Mouse (Mus musculus): Measurements from ENCODE around the gene Ddx39b. TPM values are rescaled to one million over a fixed set of nuclear protein-coding genes. Genes with fewer than 3 reads are reported as not detected.
A peak's percentile ranks its signal among the peaks of the same experiment; 100 is the strongest.

Ddx39b gene
- total and polyA plus RNA-seq, 3 experiments: 208 to 411 (median 242) TPM

- Histone ChIP-seq H3K27ac (ENCODE audit: insufficient read depth, low read depth) (peak overlapping the region; percentile 95), H3K9me3 (replicated peaks; ENCODE audit: low read length) (no peaks in the 10 kb centered on the region), H3K4me3 (replicated peaks in 1 of 3; ENCODE audit: low read depth in 2 of 3, low read length in 2 of 3, poor library complexity in 1 of 3) (peak overlapping the region; percentile 67 to 100 (median 86)), H3K4me2 (ENCODE audit: insufficient read depth, low read depth, poor library complexity, severe bottlenecking) (peak overlapping the region; percentile 57; the same call in 1 of the 2 replicates), H3K27me3 (replicated peaks) (no peaks in the 10 kb centered on the region), H3K9ac (ENCODE audit: insufficient read depth, low read depth) (peak overlapping the region; percentile 99), H3K4me1 (ENCODE audit: control insufficient read depth in 1 of 2, insufficient read depth in 2 of 2) (peaks cover 14 to 51% of the 10 kb centered on the region in 2 experiments), H3K79me2 (replicated peaks; ENCODE audit: control insufficient read depth, extremely low read depth, insufficient read depth, poor library complexity, severe bottlenecking) (peaks cover 29% of the 10 kb centered on the region), H3K36me3 (replicated peaks in 1 of 2; ENCODE audit: control insufficient read depth in 1 of 2, insufficient read depth in 1 of 2, low read length in 1 of 2) (peaks cover 11 to 42% of the 10 kb centered on the region in 2 experiments)
- in situ Hi-C loops (cut with MboI; ENCODE audit: low pct_ligation_motif_present, low pct_unique_long_range_greater_than_20kb, low sequenced_read_pairs): loop anchor here (5.0 to 10.0 kb wide), 3 partner anchors 63 to 220 kb away; partner anchors contain the start of genes Ly6g5b and Vwa7
- no peak for DNase-seq (ENCODE audit: extremely low read depth)
- TF ChIP-seq UBTF (IDR thresholded peaks at IDR 0.05; ENCODE audit: low read depth, low read length) (0 out of 2 replicates have a peak, but pooled peaks have one; percentile 64), ZKSCAN1 (IDR thresholded peaks at IDR 0.05; ENCODE audit: borderline replicate concordance, low read depth, low read length) (no peak), USF1 (IDR thresholded peaks at IDR 0.05; ENCODE audit: low read depth, low read length) (no peak), TCF12 (IDR thresholded peaks at IDR 0.05; ENCODE audit: low read depth, low read length) (0 out of 2 replicates have a peak, but pooled peaks have one; percentile 15)
- dilution Hi-C loops (cut with MboI; ENCODE audit: extremely low pct_ligation_motif_present, extremely low pct_unique_long_range_greater_than_20kb, low sequenced_read_pairs): no loop called here
Observed at GRCm38 (mm10) chr17:35234903-35235302, 6.6 kb upstream of the Ddx39b start.

- dilution Hi-C loops (cut with MboI; ENCODE audit: extremely low pct_ligation_motif_present, extremely low pct_unique_long_range_greater_than_20kb, low sequenced_read_pairs): no loop called here
- TF ChIP-seq NRF1 (IDR thresholded peaks at IDR 0.05; ENCODE audit: low read depth, low read length): peak; percentile 71
- TF ChIP-seq CHD1 (IDR thresholded peaks at IDR 0.05; ENCODE audit: low read depth, low read length): peak; percentile 88; the same call in 1 of the 2 replicates
- TF ChIP-seq GABPA (IDR thresholded peaks at IDR 0.05; ENCODE audit: insufficient replicate concordance, low read depth, low read length): peak; percentile 17; the same call in 1 of the 2 replicates
- no peak for TF ChIP-seq EP300 (IDR thresholded peaks at IDR 0.05; ENCODE audit: low read length)
- peak; percentile 75 for TF ChIP-seq ZMIZ1 (IDR thresholded peaks at IDR 0.05; ENCODE audit: low read depth, low read length)
- TF ChIP-seq ZC3H11A (IDR thresholded peaks at IDR 0.05; ENCODE audit: low read depth, low read length): no peak
- no peak for TF ChIP-seq USF2 (conservative IDR thresholded peaks at IDR 0.05; ENCODE audit: low read depth, low read length)
- TF ChIP-seq USF1 (IDR thresholded peaks at IDR 0.05; ENCODE audit: low read depth, low read length): no peak
- no peak for TF ChIP-seq RAD21 (IDR thresholded peaks at IDR 0.05; ENCODE audit: low read depth, low read length)
- TF ChIP-seq CHD2 (IDR thresholded peaks at IDR 0.05; ENCODE audit: low read length): peak; percentile 90
- peak; percentile 84 for TF ChIP-seq MAX (IDR thresholded peaks at IDR 0.05; ENCODE audit: low read length)
- TF ChIP-seq IRF4 (IDR thresholded peaks at IDR 0.05; ENCODE audit: low read depth, low read length): peak; percentile 84
- TF ChIP-seq TBP (conservative IDR thresholded peaks at IDR 0.05; ENCODE audit: low read depth, low read length): peak; percentile 92
- TF ChIP-seq KAT2A (IDR thresholded peaks at IDR 0.05; ENCODE audit: insufficient replicate concordance, low read length): peak; percentile 91; the same call in 1 of the 2 replicates
- TF ChIP-seq UBTF (IDR thresholded peaks at IDR 0.05; ENCODE audit: low read depth, low read length): peak; percentile 86; the same call in 1 of the 2 replicates
- peak; percentile 95 for TF ChIP-seq HCFC1 (IDR thresholded peaks at IDR 0.05; ENCODE audit: low read depth, low read length)
- peak; percentile 96 for TF ChIP-seq SIN3A (IDR thresholded peaks at IDR 0.05; ENCODE audit: low read length)
- TF ChIP-seq ELF1 (IDR thresholded peaks at IDR 0.05; ENCODE audit: low read depth, low read length): peak; percentile 97
- peak; percentile 92 for TF ChIP-seq TCF12 (IDR thresholded peaks at IDR 0.05; ENCODE audit: low read depth, low read length)
- no peak; the same call in 1 of the 2 replicates for TF ChIP-seq RCOR1 (conservative IDR thresholded peaks at IDR 0.05; ENCODE audit: low read depth, low read length)
- TF ChIP-seq MXI1 (IDR thresholded peaks at IDR 0.05; ENCODE audit: low read depth, low read length): peak; percentile 71; the same call in 1 of the 2 replicates
- no peak for TF ChIP-seq CTCF (conservative IDR thresholded peaks at IDR 0.05 in 1 of 2, IDR thresholded peaks at IDR 0.05 in 1 of 2; ENCODE audit: low read depth in 2 of 2, low read length in 2 of 2)
- peak; percentile 71; the same call in 1 of the 2 replicates for TF ChIP-seq POLR2AphosphoS2 (IDR thresholded peaks at IDR 0.05; ENCODE audit: low read depth, low read length)
- TF ChIP-seq ETS1 (conservative IDR thresholded peaks at IDR 0.05; ENCODE audit: low read depth, low read length): peak; percentile 3
- TF ChIP-seq MEF2A (IDR thresholded peaks at IDR 0.05; ENCODE audit: borderline replicate concordance, low read depth, low read length): peak; percentile 77; the same call in 1 of the 2 replicates
- peak; percentile 65; the same call in 1 of the 2 replicates for TF ChIP-seq NELFE (IDR thresholded peaks at IDR 0.05; ENCODE audit: low read depth, low read length)
- TF ChIP-seq MYC (IDR thresholded peaks at IDR 0.05; ENCODE audit: low read depth, low read length): peak; percentile 86
- TF ChIP-seq PAX5 (IDR thresholded peaks at IDR 0.05; ENCODE audit: low read length): no peak
Observed at GRCm38 (mm10) chr17:35235614-35236389, 5.7 kb upstream of the Ddx39b start, which contains the start of gene Nfkbil1. TSS of gene Nfkbil1 (minus strand) at chr17:35235792.

More at GRCm38 (mm10) chr17:35235614-35236389, 5.7 kb upstream of the Ddx39b start, which contains the start of gene Nfkbil1:
- Histone ChIP-seq H3K4me1 (ENCODE audit: control insufficient read depth in 1 of 2, insufficient read depth in 2 of 2) (peaks cover 14 to 53% of the 10 kb centered on the region in 2 experiments), H3K27me3 (replicated peaks) (no peaks in the 10 kb centered on the region), H3K9me3 (replicated peaks; ENCODE audit: low read length) (no peaks in the 10 kb centered on the region), H3K27ac (ENCODE audit: insufficient read depth, low read depth) (peak within 1 kb of the TSS; percentile 96), H3K36me3 (replicated peaks in 1 of 2; ENCODE audit: control insufficient read depth in 1 of 2, insufficient read depth in 1 of 2, low read length in 1 of 2) (peaks cover 5 to 35% of the 10 kb centered on the region in 2 experiments), H3K9ac (ENCODE audit: insufficient read depth, low read depth) (peak within 1 kb of the TSS; percentile 99), H3K4me3 (replicated peaks in 1 of 3; ENCODE audit: low read depth in 2 of 3, low read length in 2 of 3, poor library complexity in 1 of 3) (peak within 1 kb of the TSS; percentile 67 to 100 (median 86)), H3K4me2 (ENCODE audit: insufficient read depth, low read depth, poor library complexity, severe bottlenecking) (peak within 1 kb of the TSS; percentile 57; the same call in 1 of the 2 replicates), H3K79me2 (replicated peaks; ENCODE audit: control insufficient read depth, extremely low read depth, insufficient read depth, poor library complexity, severe bottlenecking) (peaks cover 24% of the 10 kb centered on the region)
- peak; percentile 99 for DNase-seq (ENCODE audit: extremely low read depth)
- in situ Hi-C loops (cut with MboI; ENCODE audit: low pct_ligation_motif_present, low pct_unique_long_range_greater_than_20kb, low sequenced_read_pairs): loop anchor here (10.0 kb wide), 1 partner anchor 221 kb away; the partner anchor contains the start of gene Vwa7

Measured in CH12.LX (cell line).